Mouse (Mus musculus): ENCODE results near the gene Hcn4.

- TF ChIP-seq REST (IDR thresholded peaks at IDR 0.05; ENCODE audit: insufficient read depth, insufficient read length) (no peak), POLR2A (IDR thresholded peaks at IDR 0.05; ENCODE audit: insufficient read length, low read depth) (no peak), TCF3 (IDR thresholded peaks at IDR 0.05; ENCODE audit: insufficient read length, low read depth) (no peak)
Observed at GRCm38 (mm10) chr9:58882686-58883085, 59.5 kb downstream of the Hcn4 start.

Data from myocyte (in vitro differentiated cells).